Mouse (Mus musculus) limb, embryonic 13.5 days (tissue): ENCODE results near the gene Prkag1. TPM values are rescaled to one million over a fixed set of nuclear protein-coding genes. Genes with fewer than 3 reads are reported as not detected.
A peak's percentile ranks its signal among the peaks of the same experiment; 100 is the strongest.

Experiments
- ATAC-seq: fragments of 200-750 bp; cut with Nextera tagmentation; 2 replicates; pipeline ENCODE4 v1.8.0; 2017; ENCODE audit warnings: low read depth, moderate number of reproducible peaks, moderate TSS enrichment; ENCODE audit not compliant: low FRiP score
- H3K27ac ChIP-seq: fragments of 300-500 bp; sonication (generic); 2 replicates; pipeline ENCODE4 v1.5.1; 2015; ENCODE audit warnings: inconsistent platforms, mild to moderate bottlenecking, moderate library complexity
- H3K27me3 ChIP-seq: fragments of 300-500 bp; sonication (generic); 2 replicates; pipeline ENCODE4 v1.6.1; 2015; ENCODE audit warnings: mild to moderate bottlenecking, inconsistent platforms
- H3K36me3 ChIP-seq: fragments of 300-500 bp; sonication (generic); 2 replicates; pipeline ENCODE4 v1.6.1; 2015; ENCODE audit warnings: inconsistent platforms, mild to moderate bottlenecking, moderate library complexity
- H3K4me1 ChIP-seq: fragments of 300-500 bp; sonication (generic); 2 replicates; pipeline ENCODE4 v1.6.1; 2015; ENCODE audit warnings: inconsistent platforms
- H3K4me2 ChIP-seq: fragments of 300-500 bp; sonication (generic); replicated peaks from 2 replicates; pipeline ENCODE4 v1.6.1; 2015; ENCODE audit warnings: inconsistent platforms, mild to moderate bottlenecking, moderate library complexity
- H3K4me3 ChIP-seq: fragments of 300-500 bp; sonication (generic); 2 replicates; pipeline ENCODE4 v1.5.1; 2015; ENCODE audit warnings: moderate library complexity, mild to moderate bottlenecking, inconsistent platforms
- H3K9ac ChIP-seq: fragments of 300-500 bp; sonication (generic); 2 replicates; pipeline ENCODE4 v1.6.1; 2015; ENCODE audit warnings: mild to moderate bottlenecking, inconsistent platforms
- H3K9me3 ChIP-seq: fragments of 300-500 bp; sonication (generic); 2 replicates; pipeline ENCODE4 v1.6.1; 2016; ENCODE audit warnings: inconsistent platforms
- WGBS: fragments of 180-500 bp; shearing (Covaris S2); methylation state at CpG from one replicate; pipeline ENCODE4 v1.1.7; 2015; 5-methylcytosine and 5-hydroxymethylcytosine counted together
- polyA plus RNA-seq: library from polyadenylated mRNA; unstranded; fragments of >200 nt; fragmentation: Nextera tagmentation; extraction: Ambion mirVana; gene quantifications from 2 replicates; pipeline ENCODE4 v1.2.1, GENCODE M21; 2015

Prkag1 gene
- 93.4 and 94.5 TPM in 2 replicates for polyA plus RNA-seq

DNA sequence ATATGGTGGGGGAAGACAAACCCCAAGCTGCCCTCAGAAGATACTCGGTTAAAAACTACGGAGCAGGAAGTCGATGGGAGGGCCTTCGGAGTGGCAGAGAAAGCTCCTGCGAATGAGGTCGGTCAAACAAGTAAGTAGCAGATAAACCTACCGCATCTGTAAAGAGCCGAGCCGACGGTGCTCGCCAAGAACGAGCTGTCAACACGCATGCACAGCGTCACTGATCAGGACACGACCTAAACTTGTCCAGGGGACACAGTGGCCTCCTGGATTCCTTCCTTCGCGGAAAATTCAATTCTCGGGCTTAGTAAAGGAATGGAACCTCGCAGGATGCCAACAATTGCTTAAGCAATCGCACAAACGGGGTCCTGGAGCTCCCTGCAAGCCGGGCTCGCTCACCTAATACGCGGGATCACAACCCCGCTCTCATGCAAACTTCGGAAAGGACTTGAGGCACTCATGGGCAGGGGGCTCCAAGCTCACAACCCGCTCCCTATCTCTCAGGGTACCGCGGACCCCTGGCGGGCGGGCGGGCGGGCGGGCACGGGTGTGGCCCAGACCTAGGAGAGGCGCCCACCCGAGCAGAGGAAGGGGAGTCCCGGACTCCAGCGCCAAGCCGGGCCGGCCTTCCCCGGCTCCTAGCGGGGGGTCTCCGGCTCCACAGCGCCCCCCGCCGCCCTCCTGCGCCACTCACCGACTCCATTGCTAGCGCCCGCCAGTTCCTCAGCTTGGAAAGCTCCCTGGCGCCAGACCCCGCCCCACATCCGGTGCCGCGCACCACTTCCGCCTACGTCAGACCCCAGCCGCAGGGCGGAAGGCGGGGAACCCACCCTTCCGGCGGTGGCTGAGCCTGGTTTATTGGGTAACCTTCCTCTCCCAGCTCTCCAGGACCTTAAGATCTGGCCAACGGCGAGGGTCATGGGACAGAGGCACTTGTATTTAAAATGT, at the start of gene Prkag1:
TSS of gene Prkag1 (minus strand) at position 786 of the 948 bp plus-strand sequence.
- Histone ChIP-seq H3K27me3 (no peaks in the 10 kb centered on the region), H3K36me3 (peaks cover 35% of the 10 kb centered on the region), H3K4me1 (peaks cover 19% of the 10 kb centered on the region), H3K9ac (peak within 1 kb of the TSS; percentile 84), H3K4me2 (peak within 1 kb of the TSS; percentile 69), H3K4me3 (peak within 1 kb of the TSS; percentile 76), H3K27ac (peak within 1 kb of the TSS; percentile 94), H3K9me3 (no peaks in the 10 kb centered on the region)
- under 1% methylated on average over 58 of the region's 66 CpGs for WGBS
- peak; percentile 96 for ATAC-seq

DNA sequence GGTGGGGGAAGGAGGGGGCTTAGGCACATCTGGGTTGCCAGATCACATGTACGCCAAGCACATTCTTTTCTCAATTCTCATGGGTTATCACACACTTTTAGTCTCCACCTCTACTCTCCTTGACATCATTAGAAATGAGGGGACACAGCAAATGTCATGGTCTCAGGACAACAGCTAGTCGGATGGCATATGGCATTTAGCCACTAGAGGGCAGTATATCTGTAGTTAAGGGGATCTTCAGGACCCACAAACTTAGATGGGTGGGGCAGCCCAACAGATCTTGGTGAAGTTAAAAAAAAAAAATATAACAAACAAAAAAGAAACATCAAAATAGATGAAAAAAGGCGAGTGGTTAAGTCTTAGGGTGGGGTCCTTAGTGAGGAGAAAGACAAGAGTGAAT, 46.0 kb upstream of the Prkag1 start:
- Histone ChIP-seq H3K9me3 (no peaks in the 10 kb centered on the region), H3K27me3 (no peaks in the 10 kb centered on the region), H3K9ac (no peak overlapping the region), H3K4me3 (no peak overlapping the region), H3K4me2 (no peak overlapping the region), H3K36me3 (peaks cover 4% of the 10 kb centered on the region; the same call in 1 of the 2 replicates), H3K4me1 (peaks cover 20% of the 10 kb centered on the region), H3K27ac (no peak overlapping the region)
- no peak for ATAC-seq
- 15% methylated on average over 3 of the region's 3 CpGs for WGBS

DNA sequence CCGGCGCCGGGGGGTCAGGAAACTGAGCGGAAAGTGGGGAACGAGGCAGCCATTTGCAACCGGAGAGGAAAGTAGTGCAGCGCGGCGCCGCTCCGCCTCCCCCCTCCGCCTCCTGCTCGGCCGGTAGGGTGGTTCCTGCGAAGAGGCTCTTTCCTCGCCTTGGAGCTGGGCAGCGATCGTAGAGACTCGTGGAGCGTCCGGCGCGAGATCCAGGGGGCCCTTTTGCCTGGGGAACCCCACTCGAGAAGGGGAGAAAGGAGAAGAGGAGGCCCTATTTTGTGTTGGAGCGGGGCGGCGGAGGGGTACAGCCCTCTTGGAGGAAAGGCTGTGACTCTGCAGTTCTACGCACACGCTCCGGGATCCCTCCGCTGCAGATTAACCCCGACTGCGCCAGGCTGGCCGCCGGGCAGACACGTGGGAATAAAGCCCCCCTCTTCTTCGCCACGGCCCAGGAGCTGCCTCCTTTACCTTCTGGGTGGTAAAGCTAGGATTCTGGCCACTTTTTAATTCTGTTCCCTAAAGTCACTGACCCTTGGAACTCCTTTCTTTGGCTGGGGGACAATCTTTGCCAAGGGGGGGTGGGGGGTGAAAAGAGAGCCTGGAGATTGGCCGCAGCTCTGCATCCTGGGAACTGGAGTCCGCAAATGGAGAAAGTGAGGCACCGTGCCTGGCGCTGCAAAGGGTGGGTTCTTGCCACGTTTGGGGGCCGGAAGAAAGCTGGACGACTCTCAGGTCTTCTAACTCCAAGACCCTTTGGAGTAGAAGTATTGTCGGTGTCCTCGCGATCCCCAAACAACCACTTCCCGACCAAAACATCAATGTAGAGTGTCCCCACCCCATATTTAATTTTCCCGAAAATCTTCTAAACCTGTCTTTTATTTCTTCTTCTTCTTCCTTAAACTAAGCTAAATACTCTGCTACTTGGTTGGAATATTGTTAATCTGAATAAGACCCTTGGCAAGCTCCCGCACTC, 40.9 kb upstream of the Prkag1 start:
- Histone ChIP-seq H3K36me3 (no peaks in the 10 kb centered on the region), H3K27me3 (no peaks in the 10 kb centered on the region), H3K27ac (peak overlapping the region; percentile 99), H3K4me1 (peaks cover 36% of the 10 kb centered on the region), H3K4me2 (peak overlapping the region; percentile 100), H3K9me3 (no peaks in the 10 kb centered on the region), H3K9ac (peak overlapping the region; percentile 99), H3K4me3 (peak overlapping the region; percentile 98)
- peak; percentile 81 for ATAC-seq
- WGBS = 1% methylated on average over 51 of the region's 51 CpGs

DNA sequence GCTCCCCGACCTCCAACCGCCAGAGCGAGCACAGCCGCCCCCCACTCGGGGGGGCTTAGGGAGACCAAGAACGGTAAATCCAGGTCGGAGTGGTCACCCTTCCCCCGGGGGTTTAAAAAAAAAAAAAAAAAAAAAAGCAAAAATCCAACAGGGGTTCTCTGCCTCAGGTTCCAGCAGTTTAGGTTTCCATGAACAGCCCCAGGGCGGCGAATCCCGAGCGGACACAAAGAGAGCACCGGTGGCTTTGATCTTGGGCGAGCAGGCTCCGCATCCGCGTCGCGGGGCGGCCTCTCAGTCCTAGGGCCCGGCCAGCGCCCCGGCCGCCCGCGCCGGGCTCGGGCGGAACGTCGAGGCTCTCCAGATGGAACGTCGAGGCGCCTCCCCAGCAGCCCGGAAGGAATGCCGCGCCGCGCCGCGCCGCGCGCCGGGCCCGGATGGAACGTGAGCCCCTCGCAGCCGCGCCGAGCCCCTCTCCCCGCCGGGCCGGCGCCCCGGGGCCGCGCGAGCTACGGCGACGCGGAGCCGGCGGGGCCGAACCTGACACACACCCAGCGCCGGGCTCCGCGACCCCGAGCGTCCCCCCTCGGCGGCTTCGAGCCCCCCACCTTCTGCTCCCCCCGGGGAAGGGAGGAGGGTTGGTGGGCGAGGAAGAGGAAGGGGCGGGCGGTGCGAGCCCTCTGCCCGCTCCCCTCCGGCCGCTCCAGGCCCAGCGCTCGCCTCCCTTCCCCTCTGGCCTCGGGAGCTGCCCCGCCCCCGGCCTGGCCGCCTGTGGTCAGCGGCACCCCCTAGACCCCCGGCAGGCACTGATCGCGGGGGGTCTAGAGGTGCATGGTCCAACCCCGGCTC, 40.0 kb upstream of the Prkag1 start, which contains the start of gene Kmt2d:
TSS of gene Kmt2d (minus strand) at position 135 of the 846 bp plus-strand sequence.
- Histone ChIP-seq H3K27ac (peak within 1 kb of the TSS; percentile 99), H3K9ac (peak within 1 kb of the TSS; percentile 99), H3K9me3 (no peaks in the 10 kb centered on the region), H3K36me3 (peaks cover 6% of the 10 kb centered on the region), H3K4me3 (peak within 1 kb of the TSS; percentile 98), H3K4me1 (peaks cover 39% of the 10 kb centered on the region), H3K27me3 (no peaks in the 10 kb centered on the region), H3K4me2 (peak within 1 kb of the TSS; percentile 100)
- peak; percentile 52 for ATAC-seq
- under 1% methylated on average over 52 of the region's 94 CpGs for WGBS

DNA sequence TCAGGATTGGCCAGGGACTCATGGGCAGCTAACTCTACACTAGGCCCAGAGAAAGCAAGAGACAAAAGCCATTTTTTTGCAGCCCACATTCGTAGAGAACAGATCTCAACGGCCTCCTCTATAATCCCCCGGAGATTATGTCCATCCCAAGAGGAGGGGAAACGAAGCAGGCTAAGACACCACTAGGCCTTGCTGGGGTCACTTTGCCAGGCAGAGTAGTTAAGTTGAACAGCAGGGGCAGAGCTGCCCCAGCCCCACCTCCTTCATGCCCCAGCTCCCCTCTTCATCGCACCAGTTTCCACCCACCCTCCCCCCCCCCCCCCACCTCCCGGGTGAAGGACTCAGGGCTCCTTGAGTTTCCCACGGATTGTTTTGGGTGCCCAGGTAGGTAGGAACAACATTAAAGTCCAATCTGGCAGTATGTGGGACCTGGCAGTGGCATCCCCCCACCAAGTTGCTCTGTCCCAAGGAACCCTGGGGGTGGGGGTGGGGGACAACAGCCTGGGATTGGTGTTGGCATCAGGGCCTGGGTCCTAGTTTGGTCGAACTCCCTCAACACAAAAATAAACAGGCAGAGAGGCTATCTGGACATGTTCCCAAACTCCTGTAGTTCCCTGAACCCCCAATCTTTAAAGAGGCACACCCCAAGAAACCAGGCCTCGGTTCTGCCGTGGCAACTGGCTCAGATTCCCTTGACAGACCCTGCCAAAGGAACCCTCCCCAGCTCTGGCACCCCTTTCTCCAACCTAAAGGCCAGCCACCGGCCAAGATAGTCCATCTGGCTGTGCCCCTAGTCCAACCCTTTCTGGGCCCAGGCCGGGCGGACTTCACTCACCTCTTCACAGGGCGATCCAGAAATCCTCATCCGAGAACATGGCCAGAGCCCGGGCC, 39.1 kb upstream of the Prkag1 start:
- Histone ChIP-seq H3K36me3 (peaks cover 15% of the 10 kb centered on the region), H3K4me2 (peak overlapping the region; percentile 100), H3K4me1 (peaks cover 39% of the 10 kb centered on the region), H3K9ac (peak overlapping the region; percentile 99), H3K27ac (peak overlapping the region; percentile 99; the same call in 1 of the 2 replicates), H3K4me3 (peak overlapping the region; percentile 98), H3K9me3 (no peaks in the 10 kb centered on the region), H3K27me3 (no peaks in the 10 kb centered on the region)
- no peak for ATAC-seq
- under 1% methylated on average over 15 of the region's 16 CpGs for WGBS

DNA sequence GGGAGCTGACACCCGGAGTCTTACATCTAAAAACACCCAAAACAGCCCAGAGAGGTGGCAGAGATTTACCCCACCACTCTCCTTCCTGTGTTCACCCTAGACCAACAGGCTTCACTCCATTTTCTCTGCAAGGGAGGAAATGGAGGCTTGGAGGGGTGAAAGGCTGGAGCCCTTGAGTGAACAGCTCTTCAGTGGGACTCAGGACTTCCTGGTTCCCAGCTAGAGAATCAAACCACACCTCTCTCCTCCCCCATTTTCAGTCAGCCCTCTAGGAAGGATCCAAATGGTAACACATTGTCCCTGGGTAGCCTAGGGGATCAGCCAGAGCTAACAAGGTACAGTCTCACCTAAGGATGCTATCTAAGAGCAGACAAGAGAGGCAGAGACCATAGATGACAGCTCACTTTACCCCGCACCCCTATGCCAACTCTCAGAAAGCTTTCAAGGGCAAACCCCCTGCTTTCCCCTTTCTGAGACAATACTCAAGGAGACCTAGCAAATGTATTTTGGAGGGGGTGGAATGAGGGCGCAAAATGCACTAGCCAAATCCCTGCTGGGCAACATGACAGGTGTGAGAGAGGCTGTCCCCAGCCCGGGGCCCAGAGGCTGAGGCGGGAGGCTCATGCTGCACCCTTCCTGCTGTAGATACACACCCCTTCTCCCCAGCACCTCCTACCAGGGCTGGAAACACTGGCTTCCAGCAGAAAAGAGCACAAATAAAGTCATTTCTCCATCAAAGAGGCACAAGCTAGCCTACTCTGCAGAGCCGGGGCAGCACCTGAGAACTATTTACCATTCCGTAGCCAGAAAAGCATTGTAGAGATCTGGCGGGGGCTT, 38.2 kb upstream of the Prkag1 start:
- Histone ChIP-seq H3K36me3 (peaks cover 23% of the 10 kb centered on the region), H3K4me3 (peak overlapping the region; percentile 98), H3K4me1 (peaks cover 39% of the 10 kb centered on the region), H3K9me3 (no peaks in the 10 kb centered on the region), H3K9ac (peak overlapping the region; percentile 99), H3K4me2 (peak overlapping the region; percentile 100), H3K27ac (no peak overlapping the region; the same call in 1 of the 2 replicates), H3K27me3 (no peaks in the 10 kb centered on the region)
- no peak for ATAC-seq
- 10% methylated on average over 8 of the region's 8 CpGs for WGBS

DNA sequence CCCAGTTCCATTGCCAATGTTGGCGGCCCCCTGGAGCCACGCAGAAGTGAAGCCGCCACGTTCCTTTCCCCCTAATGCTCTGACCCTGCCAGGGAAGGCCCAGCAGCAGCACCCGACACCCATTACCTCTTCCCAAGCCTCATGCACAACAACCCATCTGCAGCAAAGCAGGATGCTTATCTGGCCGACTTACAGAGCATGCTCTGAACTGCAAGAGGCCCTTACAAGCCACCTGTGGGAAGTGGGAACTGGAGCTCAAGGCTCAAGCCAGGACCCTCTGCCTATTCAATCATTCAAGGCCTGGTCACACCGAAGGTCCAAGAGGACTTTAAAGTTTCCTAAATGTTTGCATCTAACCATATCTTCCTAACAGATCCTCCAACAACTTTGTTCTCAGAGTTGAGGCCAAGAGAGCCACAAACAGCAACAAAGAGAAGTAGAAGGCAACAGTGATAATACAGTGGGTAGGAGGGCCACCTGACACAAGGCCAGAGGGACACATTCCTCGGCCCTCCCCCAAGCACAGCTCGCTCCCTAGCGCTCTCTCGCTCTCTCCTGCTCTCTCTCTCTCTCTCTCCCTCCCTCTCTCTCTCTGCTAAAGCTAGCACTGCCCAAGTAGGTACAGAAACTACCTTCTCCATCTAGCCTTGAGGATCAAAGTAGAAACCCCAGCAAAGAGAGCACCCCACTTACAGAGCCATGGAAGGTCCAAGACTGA, 37.2 kb upstream of the Prkag1 start:
- Histone ChIP-seq H3K36me3 (peaks cover 34% of the 10 kb centered on the region), H3K4me2 (peak overlapping the region; percentile 100), H3K27ac (peak overlapping the region; percentile 52; the same call in 1 of the 2 replicates), H3K4me3 (peak overlapping the region; percentile 98), H3K27me3 (no peaks in the 10 kb centered on the region), H3K4me1 (peaks cover 39% of the 10 kb centered on the region), H3K9ac (peak overlapping the region; percentile 99), H3K9me3 (no peaks in the 10 kb centered on the region)
- 31% methylated on average over 11 of the region's 11 CpGs for WGBS
- no peak for ATAC-seq

DNA sequence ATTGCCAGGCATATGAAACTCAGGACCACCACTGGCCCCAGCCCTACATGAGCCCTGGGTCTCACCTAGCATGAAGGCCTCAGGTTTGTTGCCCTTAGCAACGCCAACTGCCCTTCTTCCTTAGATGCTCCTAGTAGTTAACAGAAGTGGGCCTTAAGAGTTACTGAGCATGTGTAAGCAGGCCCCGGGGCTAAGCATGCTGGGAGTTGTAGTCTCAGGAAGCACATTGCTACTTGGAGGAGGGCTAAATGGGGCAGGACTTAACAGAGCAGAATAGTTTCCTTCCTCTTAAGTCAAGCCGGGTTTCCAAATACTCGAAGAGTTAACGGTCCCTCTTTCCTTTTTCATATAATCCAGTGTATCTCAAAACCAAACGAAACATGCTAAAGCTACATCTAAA, 36.0 kb upstream of the Prkag1 start:
- WGBS = 71% methylated on average over 6 of the region's 6 CpGs
- Histone ChIP-seq H3K4me2 (peak overlapping the region; percentile 100), H3K36me3 (peaks cover 46% of the 10 kb centered on the region), H3K27ac (peak overlapping the region; percentile 52; the same call in 1 of the 2 replicates), H3K9me3 (no peaks in the 10 kb centered on the region), H3K4me1 (peaks cover 32% of the 10 kb centered on the region), H3K4me3 (peak overlapping the region; percentile 98), H3K27me3 (no peaks in the 10 kb centered on the region), H3K9ac (peak overlapping the region; percentile 99)
- no peak for ATAC-seq

DNA sequence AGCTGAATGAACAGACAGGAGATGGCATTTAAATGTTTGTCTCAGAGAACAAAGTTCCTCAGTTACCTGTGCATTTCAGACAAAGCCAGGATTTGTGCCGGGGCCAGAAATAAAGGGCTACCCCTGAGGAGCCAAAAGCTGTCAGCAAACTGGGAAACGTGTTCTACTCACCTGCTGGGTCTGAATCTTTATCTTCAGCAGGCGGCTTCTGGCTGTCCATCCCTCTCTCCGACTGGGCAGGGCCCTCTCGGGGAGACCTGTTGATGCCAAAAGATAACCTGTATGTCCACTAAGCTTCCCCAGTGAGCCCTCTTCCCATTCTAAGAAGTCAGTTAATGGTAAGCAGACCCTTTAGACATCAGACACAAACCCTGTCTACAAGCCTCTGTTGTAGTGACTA, 35.2 kb upstream of the Prkag1 start:
- H3K9ac ChIP-seq = no peak overlapping the region
- ATAC-seq = no peak

More for the DNA sequence above, 35.2 kb upstream of the Prkag1 start:
- Histone ChIP-seq H3K4me3 (no peak overlapping the region), H3K9me3 (no peaks in the 10 kb centered on the region), H3K4me1 (peaks cover 32% of the 10 kb centered on the region), H3K27me3 (no peaks in the 10 kb centered on the region), H3K27ac (no peak overlapping the region), H3K36me3 (peaks cover 54% of the 10 kb centered on the region), H3K4me2 (no peak overlapping the region)
- WGBS = 86% methylated on average over 5 of the region's 5 CpGs
